Mouse (Mus musculus) liver, embryonic 14.5 days (tissue): Measurements from ENCODE around the gene Klhl36. TPM values are rescaled to one million over a fixed set of nuclear protein-coding genes. Genes with fewer than 3 reads are reported as not detected.

Experiments used
- ATAC-seq: fragments of 200-750 bp; cut with Nextera tagmentation; 2 replicates; pipeline ENCODE4 v1.8.0; 2017; ENCODE audit warnings: moderate number of reproducible peaks, mild to moderate bottlenecking, moderate library complexity; ENCODE audit not compliant: insufficient read depth
- DNase-seq, 3 experiments: peaks; one replicate each; pipeline ENCODE4 v3.0.0-alpha.2; 2012 to 2013; ENCODE audit warnings: low read depth in 3 of 3, low spot score in 3 of 3
- H3K27ac ChIP-seq: fragments of 300-500 bp; sonication (generic); 2 replicates; pipeline ENCODE4 v1.5.1; 2014; ENCODE audit warnings: moderate library complexity, mild to moderate bottlenecking, control low read depth, inconsistent platforms
- H3K27me3 ChIP-seq: fragments of 300-500 bp; sonication (generic); 2 replicates; pipeline ENCODE4 v1.6.1; 2014; ENCODE audit warnings: mild to moderate bottlenecking, low read length, moderate library complexity; ENCODE audit not compliant: control insufficient read depth, insufficient read depth
- H3K36me3 ChIP-seq: fragments of 300-500 bp; sonication (generic); replicated peaks from 2 replicates; pipeline ENCODE4 v1.6.1; 2014; ENCODE audit warnings: low read depth; ENCODE audit not compliant: control insufficient read depth, insufficient read depth
- H3K4me1 ChIP-seq, 2 experiments: fragments of 200-500 bp in 1 of 2; fragments of 300-500 bp in 1 of 2; sonication (generic) in 1 of 2; replicated peaks; 2 replicates each; pipeline ENCODE4 v1.6.1; 2012 to 2014; ENCODE audit warnings: antibody characterized with exemption in 1 of 2, inconsistent platforms in 1 of 2, low read length in 1 of 2; ENCODE audit not compliant: control insufficient read depth in 2 of 2, insufficient read depth in 2 of 2
- H3K4me2 ChIP-seq: fragments of 300-500 bp; sonication (generic); 2 replicates; pipeline ENCODE4 v1.6.1; 2014; ENCODE audit warnings: low read depth, mild to moderate bottlenecking, control low read depth, moderate library complexity
- H3K4me3 ChIP-seq, 2 experiments: fragments of 200-500 bp in 1 of 2; fragments of 300-500 bp in 1 of 2; sonication (generic) in 1 of 2; 2 replicates each; pipeline ENCODE4 v1.5.1; 2012 to 2014; ENCODE audit warnings: low read depth in 2 of 2, low read length in 2 of 2, mild to moderate bottlenecking in 2 of 2, control low read depth in 1 of 2, inconsistent platforms in 1 of 2, moderate library complexity in 1 of 2; ENCODE audit not compliant: insufficient read depth in 1 of 2
- H3K9ac ChIP-seq: fragments of 300-500 bp; sonication (generic); replicated peaks from 2 replicates; pipeline ENCODE4 v1.6.1; 2014; ENCODE audit warnings: mild to moderate bottlenecking, control low read depth, moderate library complexity
- H3K9me3 ChIP-seq: fragments of 300-500 bp; sonication (generic); 2 replicates; pipeline ENCODE4 v1.6.1; 2016; ENCODE audit warnings: low read length, mixed read lengths; ENCODE audit not compliant: control insufficient read depth
- CTCF ChIP-seq: IDR thresholded peaks from 2 replicates; pipeline ENCODE4 v1.5.1; 2016; ENCODE audit warnings: antibody characterized with exemption, low read depth, control low read depth
- EP300 ChIP-seq: IDR thresholded peaks from 2 replicates; pipeline ENCODE4 v1.6.1; 2016; ENCODE audit warnings: antibody characterized with exemption, low read depth
- WGBS: fragments of 180-500 bp; shearing (Covaris S2); extraction: QIAGEN DNeasy Blood & Tissue Kit; methylation state at CpG from one replicate; pipeline ENCODE4 v1.1.7; 2014; ENCODE audit not compliant: insufficient replicate concordance; 5-methylcytosine and 5-hydroxymethylcytosine counted together
- polyA plus RNA-seq, 2 experiments: library from polyadenylated mRNA; depleted of rRNA in 1 of 2; stranded (reverse) in 1 of 2; unstranded in 1 of 2; fragments of >200 nt; fragmentation: Nextera tagmentation in 1 of 2; extraction: Ambion mirVana in 1 of 2; gene quantifications; 2 replicates each; pipeline versions ENCODE4 v1.2.1 to v1.2.3; 2012 to 2014

Gene Klhl36
- polyA plus RNA-seq, 2 experiments = 2.5 to 2.7 TPM

GRCm38 (mm10) chr8:119916237-119916892 lies 54.3 kb downstream of the Klhl36 start:
- Histone ChIP-seq H3K4me3 (peak overlapping the region in 1 of 2 experiments; percentile 62; a peak in 2 of 4 replicates), H3K9ac (peak overlapping the region; percentile 66), H3K4me1 (peaks cover 74 to 80% of the 10 kb centered on the region in 2 experiments), H3K36me3 (peaks cover 2% of the 10 kb centered on the region; the same call in 1 of the 2 replicates), H3K4me2 (peak overlapping the region; percentile 96), H3K27me3 (no peaks in the 10 kb centered on the region), H3K27ac (peak overlapping the region; percentile 93), H3K9me3 (no peaks in the 10 kb centered on the region)
- 74% methylated on average over 16 of the region's 16 CpGs for WGBS
- no peak for TF ChIP-seq EP300
- no peak for TF ChIP-seq CTCF
- DNase-seq = no peak
- no peak for ATAC-seq

- WGBS = 30% methylated on average over 3 of the region's 3 CpGs
- no peaks in the 10 kb centered on the region for H3K9me3 ChIP-seq
- peak overlapping the region; percentile 93 for H3K27ac ChIP-seq
- H3K36me3 ChIP-seq = peaks cover 2% of the 10 kb centered on the region; the same call in 1 of the 2 replicates
- peak; percentile 38; the same call in 1 of the 2 replicates for ATAC-seq
- TF ChIP-seq EP300 = no peak
- TF ChIP-seq CTCF = no peak
- H3K4me1 ChIP-seq = peaks cover 74 to 82% of the 10 kb centered on the region in 2 experiments
- no peaks in the 10 kb centered on the region for H3K27me3 ChIP-seq
- peak overlapping the region; percentile 96 for H3K4me2 ChIP-seq
- no peak for DNase-seq
- peak overlapping the region; percentile 27 to 62 for H3K4me3 ChIP-seq
- peak overlapping the region; percentile 66 for H3K9ac ChIP-seq
These were observed 55.3 kb downstream of the Klhl36 start for GRCm38 (mm10) chr8:119917415-119917814.

GRCm38 (mm10) chr8:119918155-119918567 lies 56.1 kb downstream of the Klhl36 start:
- H3K27ac ChIP-seq = peak overlapping the region; percentile 93
- H3K27me3 ChIP-seq = no peaks in the 10 kb centered on the region
- no peaks in the 10 kb centered on the region for H3K9me3 ChIP-seq
- peaks cover 2% of the 10 kb centered on the region; the same call in 1 of the 2 replicates for H3K36me3 ChIP-seq
- DNase-seq = peak; percentile 78 to 83 (median 79)
- H3K4me2 ChIP-seq = peak overlapping the region; percentile 96
- WGBS = 7% methylated on average over 1 of the region's 1 CpGs
- H3K4me3 ChIP-seq = peak overlapping the region; percentile 37 to 62; a peak in 3 of 4 replicates
- no peak for TF ChIP-seq CTCF
- TF ChIP-seq EP300 = peak; percentile 86
- H3K4me1 ChIP-seq = peaks cover 67 to 76% of the 10 kb centered on the region in 2 experiments
- peak; percentile 98 for ATAC-seq
- H3K9ac ChIP-seq = peak overlapping the region; percentile 66

- no peak for ATAC-seq
- no peak overlapping the region for H3K9ac ChIP-seq
- H3K4me3 ChIP-seq = no peak overlapping the region
- no peak overlapping the region for H3K4me2 ChIP-seq
- TF ChIP-seq EP300 (no peak), CTCF (no peak)
- no peaks in the 10 kb centered on the region for H3K27me3 ChIP-seq
- H3K4me1 ChIP-seq = peaks cover 30 to 52% of the 10 kb centered on the region in 2 experiments
- no peaks in the 10 kb centered on the region for H3K9me3 ChIP-seq
- WGBS = 81% methylated on average over 5 of the region's 5 CpGs
- DNase-seq = no peak
- H3K36me3 ChIP-seq = peaks cover 2% of the 10 kb centered on the region; the same call in 1 of the 2 replicates
- H3K27ac ChIP-seq = no peak overlapping the region
These were observed 61.2 kb downstream of the Klhl36 start for GRCm38 (mm10) chr8:119923259-119923658.

- Histone ChIP-seq H3K9ac (no peak overlapping the region), H3K36me3 (no peaks in the 10 kb centered on the region; the same call in 1 of the 2 replicates), H3K4me2 (no peak overlapping the region), H3K9me3 (no peaks in the 10 kb centered on the region), H3K4me1 (peaks cover 15 to 36% of the 10 kb centered on the region in 2 experiments), H3K4me3 (no peak overlapping the region), H3K27ac (no peak overlapping the region), H3K27me3 (no peaks in the 10 kb centered on the region)
- DNase-seq (no peak), ATAC-seq (no peak)
- TF ChIP-seq CTCF (no peak), EP300 (no peak)
- WGBS = 81% methylated on average over 4 of the region's 4 CpGs
These were observed 63.4 kb downstream of the Klhl36 start for GRCm38 (mm10) chr8:119925428-119925827.
